Mouse (Mus musculus) heart, adult 2 months (tissue): Measurements from ENCODE around the gene Ccdc47.

Experiments used
- CTCF ChIP-seq: fragments of 200-600 bp; IDR thresholded peaks from 2 replicates; pipeline ENCODE4 v1.8.1; 2022; ENCODE audit warnings: antibody characterized with exemption, mild to moderate bottlenecking, moderate library complexity
- POLR2A ChIP-seq: fragments of 200-500 bp; IDR thresholded peaks from 2 replicates; pipeline ENCODE4 v1.6.1; 2011; ENCODE audit warnings: mild to moderate bottlenecking, low read depth, low read length, control low read depth; ENCODE audit not compliant: insufficient read depth

DNA sequence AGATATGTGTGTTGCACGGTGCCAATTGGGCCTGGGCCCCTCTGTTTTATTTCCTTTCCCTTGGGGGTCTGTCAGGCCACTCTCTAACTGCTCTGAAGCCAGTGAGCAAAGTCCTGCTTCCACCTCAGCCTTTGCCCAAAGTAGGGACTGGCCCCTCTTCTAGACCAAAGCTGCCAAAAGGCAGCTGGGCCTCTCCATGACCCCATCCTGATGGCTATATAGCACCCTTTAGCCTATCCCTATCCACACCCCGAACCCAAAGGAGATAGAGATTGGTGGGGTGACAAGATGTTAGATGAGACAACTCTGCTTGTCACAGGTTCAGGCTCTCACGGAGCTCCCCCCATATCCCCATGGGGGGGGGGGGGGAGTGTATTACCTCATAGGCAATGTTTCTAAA is 60.4 kb downstream of the Ccdc47 start:
- TF ChIP-seq CTCF (no peak), POLR2A (no peak)
